Mouse (Mus musculus) CH12.LX (cell line): ENCODE measurements around the gene Arpc1b. TPM values are rescaled to one million over a fixed set of nuclear protein-coding genes. Genes with fewer than 3 reads are reported as not detected.
A peak's percentile ranks its signal among the peaks of the same experiment; 100 is the strongest.

Source experiments
- DNase-seq: peaks from one replicate; pipeline ENCODE4 v3.0.0-alpha.2; 2013; ENCODE audit errors: extremely low read depth
- H3K27ac ChIP-seq: 2 replicates; pipeline ENCODE4 v1.5.1; 2012; ENCODE audit warnings: low read depth, mild to moderate bottlenecking, control low read depth, moderate library complexity; ENCODE audit not compliant: insufficient read depth
- H3K27me3 ChIP-seq: replicated peaks from 2 replicates; pipeline ENCODE3; 2012; ENCODE audit warnings: inconsistent platforms
- H3K36me3 ChIP-seq, 2 experiments: replicated peaks in 1 of 2; 2 replicates each; pipeline versions ENCODE3 to v1.6.1; 2012; ENCODE audit warnings: inconsistent platforms in 1 of 2, low read length in 1 of 2, mild to moderate bottlenecking in 1 of 2, mixed read lengths in 1 of 2, moderate library complexity in 1 of 2; ENCODE audit not compliant: control insufficient read depth in 1 of 2, insufficient read depth in 1 of 2
- H3K4me1 ChIP-seq, 2 experiments: 2 replicates each; pipeline ENCODE4 v1.6.1; 2012; ENCODE audit warnings: inconsistent platforms in 1 of 2, moderate library complexity in 1 of 2; ENCODE audit not compliant: insufficient read depth in 2 of 2, control insufficient read depth in 1 of 2
- H3K4me2 ChIP-seq: 2 replicates; pipeline ENCODE4 v1.6.1; 2012; ENCODE audit warnings: low read depth, mild to moderate bottlenecking, control low read depth; ENCODE audit not compliant: poor library complexity, insufficient read depth, severe bottlenecking
- H3K4me3 ChIP-seq, 3 experiments: fragments of 150-350 bp in 1 of 3; sonication (generic) in 1 of 3; replicated peaks in 1 of 3; 2 replicates each; pipeline versions ENCODE3 to v1.5.1; 2011 to 2012; ENCODE audit warnings: low read depth in 2 of 3, low read length in 2 of 3, mild to moderate bottlenecking in 2 of 3, moderate library complexity in 2 of 3, control low read depth in 1 of 3, improper control_type of control experiment in 1 of 3, inconsistent platforms in 1 of 3, mixed read lengths in 1 of 3; ENCODE audit not compliant: poor library complexity in 1 of 3
- H3K79me2 ChIP-seq: replicated peaks from 2 replicates; pipeline ENCODE4 v1.6.1; 2012; ENCODE audit warnings: mild to moderate bottlenecking, moderate library complexity; ENCODE audit not compliant: control insufficient read depth, poor library complexity, insufficient read depth, severe bottlenecking; ENCODE audit errors: extremely low read depth
- H3K9ac ChIP-seq: 2 replicates; pipeline ENCODE4 v1.6.1; 2012; ENCODE audit warnings: low read depth, mild to moderate bottlenecking, control low read depth, moderate library complexity; ENCODE audit not compliant: insufficient read depth
- H3K9me3 ChIP-seq: replicated peaks from 2 replicates; pipeline ENCODE3; 2012; ENCODE audit warnings: low read length, inconsistent platforms, mixed read lengths
- BHLHE40 ChIP-seq: IDR thresholded peaks from 2 replicates; pipeline ENCODE4 v1.6.1; 2011; ENCODE audit warnings: mild to moderate bottlenecking, low read depth, low read length, improper control_type of control experiment
- CHD1 ChIP-seq: IDR thresholded peaks from 2 replicates; pipeline ENCODE4 v1.6.1; 2012; ENCODE audit warnings: low read depth, low read length, improper control_type of control experiment, inconsistent platforms
- CHD2 ChIP-seq: IDR thresholded peaks from 2 replicates; pipeline ENCODE4 v1.6.1; 2011; ENCODE audit warnings: low read length, improper control_type of control experiment
- CTCF ChIP-seq, 2 experiments: IDR thresholded peaks in 1 of 2; conservative IDR thresholded peaks in 1 of 2; 2 replicates each; pipeline ENCODE4 v1.5.1; 2011 to 2012; ENCODE audit warnings: low read depth in 2 of 2, low read length in 2 of 2, improper control_type of control experiment in 1 of 2, inconsistent platforms in 1 of 2, mild to moderate bottlenecking in 1 of 2, moderate library complexity in 1 of 2
- E2F4 ChIP-seq: IDR thresholded peaks from 2 replicates; pipeline ENCODE4 v1.6.1; 2011; ENCODE audit warnings: low read depth, low read length, improper control_type of control experiment; ENCODE audit not compliant: insufficient replicate concordance
- ELF1 ChIP-seq: IDR thresholded peaks from 2 replicates; pipeline ENCODE4 v1.6.1; 2014; ENCODE audit warnings: low read depth, mild to moderate bottlenecking, inconsistent platforms, low read length, improper control_type of control experiment
- EP300 ChIP-seq: IDR thresholded peaks from 2 replicates; pipeline ENCODE4 v1.6.1; 2011; ENCODE audit warnings: low read length, improper control_type of control experiment
- ETS1 ChIP-seq: conservative IDR thresholded peaks from 2 replicates; pipeline ENCODE4 v1.6.1; 2012; ENCODE audit warnings: low read depth, mild to moderate bottlenecking, inconsistent platforms, low read length, improper control_type of control experiment, moderate library complexity
- GABPA ChIP-seq: IDR thresholded peaks from 2 replicates; pipeline ENCODE4 v1.6.1; 2012; ENCODE audit warnings: low read depth, low read length, improper control_type of control experiment, inconsistent platforms; ENCODE audit not compliant: insufficient replicate concordance
- HCFC1 ChIP-seq: IDR thresholded peaks from 2 replicates; pipeline ENCODE4 v1.6.1; 2012; ENCODE audit warnings: low read depth, mild to moderate bottlenecking, inconsistent platforms, low read length, improper control_type of control experiment
- IRF4 ChIP-seq: IDR thresholded peaks from 2 replicates; pipeline ENCODE4 v1.6.1; 2014; ENCODE audit warnings: low read depth, mild to moderate bottlenecking, inconsistent platforms, low read length, improper control_type of control experiment
- JUN ChIP-seq: IDR thresholded peaks from 2 replicates; pipeline ENCODE4 v1.6.1; 2011; ENCODE audit warnings: low read depth, mild to moderate bottlenecking, low read length, improper control_type of control experiment, moderate library complexity; ENCODE audit not compliant: insufficient read depth
- JUND ChIP-seq: conservative IDR thresholded peaks from 2 replicates; pipeline ENCODE4 v1.6.1; 2011; ENCODE audit warnings: low read depth, low read length, improper control_type of control experiment
- KAT2A ChIP-seq: IDR thresholded peaks from 2 replicates; pipeline ENCODE4 v1.6.1; 2012; ENCODE audit warnings: low read length, improper control_type of control experiment, inconsistent platforms; ENCODE audit not compliant: insufficient replicate concordance
- MAFK ChIP-seq: IDR thresholded peaks from 2 replicates; pipeline ENCODE4 v1.6.1; 2011; ENCODE audit warnings: low read length, improper control_type of control experiment; ENCODE audit not compliant: insufficient replicate concordance
- MAX ChIP-seq: IDR thresholded peaks from 2 replicates; pipeline ENCODE4 v1.6.1; 2011; ENCODE audit warnings: low read length, improper control_type of control experiment
- MAZ ChIP-seq: IDR thresholded peaks from 2 replicates; pipeline ENCODE4 v1.6.1; 2012; ENCODE audit warnings: low read depth, mild to moderate bottlenecking, inconsistent platforms, low read length, improper control_type of control experiment, moderate library complexity
- MEF2A ChIP-seq: IDR thresholded peaks from 2 replicates; pipeline ENCODE4 v1.6.1; 2014; ENCODE audit warnings: low read depth, mild to moderate bottlenecking, inconsistent platforms, low read length, improper control_type of control experiment, borderline replicate concordance
- MXI1 ChIP-seq: IDR thresholded peaks from 2 replicates; pipeline ENCODE4 v1.6.1; 2011; ENCODE audit warnings: mild to moderate bottlenecking, low read depth, low read length, improper control_type of control experiment
- MYC ChIP-seq: IDR thresholded peaks from 2 replicates; pipeline ENCODE4 v1.6.1; 2011; ENCODE audit warnings: low read depth, mild to moderate bottlenecking, improper control_type of control experiment, low read length
- NELFE ChIP-seq: IDR thresholded peaks from 2 replicates; pipeline ENCODE4 v1.6.1; 2011; ENCODE audit warnings: low read depth, low read length, improper control_type of control experiment
- NRF1 ChIP-seq: IDR thresholded peaks from 2 replicates; pipeline ENCODE4 v1.6.1; 2014; ENCODE audit warnings: low read depth, mild to moderate bottlenecking, inconsistent platforms, low read length, improper control_type of control experiment, moderate library complexity
- PAX5 ChIP-seq: IDR thresholded peaks from 2 replicates; pipeline ENCODE4 v1.6.1; 2012; ENCODE audit warnings: low read length, inconsistent platforms, mixed read lengths
- POLR2A ChIP-seq: IDR thresholded peaks from 2 replicates; pipeline ENCODE4 v1.6.1; 2011; ENCODE audit warnings: low read depth, mild to moderate bottlenecking, improper control_type of control experiment, low read length
- POLR2AphosphoS2 ChIP-seq: IDR thresholded peaks from 2 replicates; pipeline ENCODE4 v1.6.1; 2011; ENCODE audit warnings: low read depth, low read length, improper control_type of control experiment
- RAD21 ChIP-seq: IDR thresholded peaks from 2 replicates; pipeline ENCODE4 v1.6.1; 2011; ENCODE audit warnings: low read depth, mild to moderate bottlenecking, low read length, improper control_type of control experiment, moderate library complexity
- RCOR1 ChIP-seq: conservative IDR thresholded peaks from 2 replicates; pipeline ENCODE4 v1.6.1; 2012; ENCODE audit warnings: low read depth, mild to moderate bottlenecking, inconsistent platforms, low read length, improper control_type of control experiment
- SIN3A ChIP-seq: IDR thresholded peaks from 2 replicates; pipeline ENCODE4 v1.6.1; 2012; ENCODE audit warnings: low read length, improper control_type of control experiment, inconsistent platforms
- SMC3 ChIP-seq: IDR thresholded peaks from 2 replicates; pipeline ENCODE4 v1.6.1; 2011; ENCODE audit warnings: low read depth, low read length, improper control_type of control experiment
- TBP ChIP-seq: conservative IDR thresholded peaks from 2 replicates; pipeline ENCODE4 v1.6.1; 2011; ENCODE audit warnings: low read depth, low read length, improper control_type of control experiment
- TCF12 ChIP-seq: IDR thresholded peaks from 2 replicates; pipeline ENCODE4 v1.6.1; 2014; ENCODE audit warnings: low read depth, mild to moderate bottlenecking, inconsistent platforms, low read length, improper control_type of control experiment
- UBTF ChIP-seq: IDR thresholded peaks from 2 replicates; pipeline ENCODE4 v1.6.1; 2012; ENCODE audit warnings: low read depth, mild to moderate bottlenecking, inconsistent platforms, low read length, improper control_type of control experiment, moderate library complexity
- USF1 ChIP-seq: IDR thresholded peaks from 2 replicates; pipeline ENCODE4 v1.6.1; 2014; ENCODE audit warnings: low read depth, mild to moderate bottlenecking, inconsistent platforms, low read length, improper control_type of control experiment
- USF2 ChIP-seq: conservative IDR thresholded peaks from 2 replicates; pipeline ENCODE4 v1.6.1; 2011; ENCODE audit warnings: low read depth, low read length, improper control_type of control experiment
- ZC3H11A ChIP-seq: IDR thresholded peaks from 2 replicates; pipeline ENCODE4 v1.6.1; 2012; ENCODE audit warnings: low read depth, mild to moderate bottlenecking, inconsistent platforms, low read length, improper control_type of control experiment
- ZKSCAN1 ChIP-seq: IDR thresholded peaks from 2 replicates; pipeline ENCODE4 v1.6.1; 2012; ENCODE audit warnings: low read depth, inconsistent platforms, low read length, improper control_type of control experiment, borderline replicate concordance
- ZMIZ1 ChIP-seq: IDR thresholded peaks from 2 replicates; pipeline ENCODE4 v1.6.1; 2012; ENCODE audit warnings: low read depth, mild to moderate bottlenecking, inconsistent platforms, low read length, improper control_type of control experiment
- ZNF384 ChIP-seq: IDR thresholded peaks from 2 replicates; pipeline ENCODE4 v1.6.1; 2012; ENCODE audit warnings: low read depth, low read length, improper control_type of control experiment, inconsistent platforms
- dilution Hi-C: fragments of 300-500 bp; cut with MboI; formaldehyde crosslinking; loops from 2 replicates; pipeline ENCODE4 v1.14.3; 2020; ENCODE audit warnings: low sequenced_read_pairs; ENCODE audit not compliant: extremely low pct_unique_long_range_greater_than_20kb, extremely low pct_ligation_motif_present
- in situ Hi-C: fragments of 300-500 bp; cut with MboI; formaldehyde crosslinking; loops from 3 replicates; pipeline ENCODE4 v1.14.3; 2019; ENCODE audit warnings: low sequenced_read_pairs, low pct_ligation_motif_present, low pct_unique_long_range_greater_than_20kb, mixed read lengths
- polyA plus RNA-seq: library from polyadenylated mRNA; unstranded; fragments of >175 nt; gene quantifications from 2 replicates; pipeline ENCODE4 v1.2.1, GENCODE M21; 2012; ENCODE audit warnings: low read depth; ENCODE audit not compliant: insufficient read length
- total RNA-seq, 2 experiments: library from RNA; depleted of rRNA; stranded (reverse); fragments of 300-350 nt in 1 of 2; fragments of >200 nt in 1 of 2; gene quantifications; 2 replicates each; pipeline ENCODE4 v1.2.3; 2012 to 2014

The Arpc1b gene
- total and polyA plus RNA-seq, 3 experiments: 330 to 516 (median 441) TPM

DNA sequence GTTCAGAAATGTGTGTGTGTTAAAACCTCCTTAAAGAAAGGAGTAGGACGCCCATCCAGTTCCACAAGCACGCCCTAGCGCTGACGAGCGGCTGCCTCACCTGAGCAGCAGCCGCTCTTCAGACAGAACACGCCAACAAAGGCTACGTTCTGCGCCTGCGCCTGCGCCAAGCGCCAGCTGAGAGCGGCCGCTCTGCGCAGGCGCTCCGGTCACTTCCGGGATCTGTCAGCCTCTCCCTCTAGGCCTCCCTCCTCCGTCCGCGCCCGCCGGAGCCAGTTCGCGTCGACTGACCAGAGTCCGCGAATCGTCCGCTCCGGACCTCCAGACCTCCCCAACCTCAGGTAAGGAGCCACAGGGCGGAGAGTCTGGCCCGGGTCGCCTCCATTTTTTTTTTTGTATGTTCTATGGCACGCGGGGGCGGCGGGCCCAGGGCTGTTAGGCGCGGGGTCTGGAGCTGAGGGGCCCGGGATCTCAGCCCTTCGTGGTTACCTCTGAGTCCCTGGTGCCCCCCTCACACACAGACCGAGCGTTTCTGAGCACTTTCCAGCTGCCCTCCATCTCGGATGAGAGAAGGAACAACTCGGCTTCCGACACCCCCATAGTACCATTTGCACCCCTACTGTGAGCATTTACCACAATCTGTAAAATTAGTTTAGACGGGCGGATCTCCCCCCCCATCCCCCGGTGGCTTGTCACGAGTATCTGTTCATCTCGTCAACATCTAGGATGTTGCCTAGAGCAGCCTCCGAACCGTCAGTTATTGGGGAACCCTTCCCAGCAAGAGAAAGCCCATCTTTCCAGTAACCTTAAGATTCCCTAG, 30.2 kb upstream of the Arpc1b start, which contains the start of the genes Arpc1a and Kpna7:
Gene Arpc1a (plus strand): TSS at position 199 of the 820 bp plus-strand sequence.
Gene Kpna7 (minus strand): TSS at position 399 of the 820 bp plus-strand sequence.
- H3K27ac ChIP-seq: no peak within 1 kb of the TSS
- TF ChIP-seq USF1 (no peak), ZMIZ1 (peak; percentile 81; the same call in 1 of the 2 replicates), CHD2 (peak; percentile 26; the same call in 1 of the 2 replicates), ETS1 (peak; percentile 45), MAZ (0 out of 2 replicates have a peak, but pooled peaks have one; percentile 45), JUND (no peak), ZNF384 (no peak), ELF1 (peak; percentile 99), NRF1 (peak; percentile 100), ZKSCAN1 (no peak), MEF2A (peak; percentile 62; the same call in 1 of the 2 replicates), UBTF (no peak), HCFC1 (peak; percentile 77), CTCF (conservative IDR thresholded peaks at IDR 0.05 in 1 of 2, IDR thresholded peaks at IDR 0.05 in 1 of 2; ENCODE audit: low read depth in 2 of 2, low read length in 2 of 2) (no peak), E2F4 (no peak), JUN (no peak), BHLHE40 (peak; percentile 81), RAD21 (no peak), GABPA (no peak), MAFK (no peak), RCOR1 (peak; percentile 71; the same call in 1 of the 2 replicates), MXI1 (peak; percentile 82; the same call in 1 of the 2 replicates), EP300 (no peak), TBP (peak; percentile 81), USF2 (no peak), POLR2A (peak; percentile 86), SMC3 (no peak), IRF4 (0 out of 2 replicates have a peak, but pooled peaks have one; percentile 31), ZC3H11A (no peak), PAX5 (no peak), POLR2AphosphoS2 (peak; percentile 54; the same call in 1 of the 2 replicates), MAX (peak; percentile 59; the same call in 1 of the 2 replicates), TCF12 (peak; percentile 84; the same call in 1 of the 2 replicates), NELFE (peak; percentile 90; the same call in 1 of the 2 replicates), SIN3A (peak; percentile 93), MYC (no peak), CHD1 (no peak), KAT2A (0 out of 2 replicates have a peak, but pooled peaks have one; percentile 42)
- H3K79me2 ChIP-seq: peaks cover 42% of the 10 kb centered on the region
- dilution Hi-C loops (no loop called here), in situ Hi-C loops (loop anchor here (5.0 kb wide), 1 partner anchor 87 kb away; no protein-coding TSS in a partner anchor)
- H3K9me3 ChIP-seq: peaks cover 2% of the 10 kb centered on the region
- peak within 1 kb of the TSS; percentile 83 for H3K4me2 ChIP-seq
- H3K4me3 ChIP-seq: peak within 1 kb of the TSS; percentile 67 to 87 (median 71)
- peak; percentile 94 for DNase-seq
- peaks cover 4 to 22% of the 10 kb centered on the region in 2 experiments for H3K36me3 ChIP-seq
- peak within 1 kb of the TSS; percentile 99 for H3K9ac ChIP-seq
- H3K4me1 ChIP-seq: peaks cover 5 to 16% of the 10 kb centered on the region in 2 experiments; a peak in 3 of 4 replicates
- peaks cover 2% of the 10 kb centered on the region for H3K27me3 ChIP-seq
